Mouse (Mus musculus) R1 (cell line): ENCODE data around the gene 8030474K03Rik.
"Not testable (repeated sequence)": the region's sequence is repeated elsewhere in the genome, so short reads cannot be mapped to it uniquely, and the experiment has no call there.

Experiments used
- DNase-seq: peaks from one replicate; pipeline ENCODE4 v3.0.0-alpha.2; 2018; ENCODE audit warnings: low read depth, low spot score

The 8030474K03Rik gene

DNA sequence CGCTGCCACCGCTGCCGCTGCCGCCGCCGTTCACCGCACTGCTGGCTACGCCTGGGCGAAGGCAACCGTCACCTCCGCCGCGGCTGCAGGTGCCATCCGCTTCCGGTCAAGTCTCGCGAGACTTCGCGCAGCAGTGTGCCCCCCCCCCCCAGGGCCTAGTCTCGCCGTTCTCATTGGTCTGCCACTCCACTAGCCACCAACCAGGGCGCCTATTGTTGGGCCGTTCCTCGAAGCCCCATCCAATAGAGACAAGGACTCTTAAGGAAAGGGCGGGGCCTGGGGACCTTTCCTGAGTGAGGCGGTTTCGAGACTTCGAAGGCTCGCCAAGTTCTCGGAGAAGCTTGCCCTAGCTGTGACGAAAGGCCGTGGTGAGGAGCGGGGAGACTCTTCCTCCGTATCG, at the start of gene 8030474K03Rik, which contains the start of gene Gm4779:
TSS of gene 8030474K03Rik (plus strand) at position 315 of the 400 bp plus-strand sequence.
TSS of gene Gm4779 (minus strand) at position 82 of the 400 bp plus-strand sequence.
- DNase-seq: peak; percentile 88

- peak; percentile 14 for DNase-seq
These were observed 44.3 kb upstream of the 8030474K03Rik start for GRCm38 (mm10) chrX:101750144-101750543.

DNA sequence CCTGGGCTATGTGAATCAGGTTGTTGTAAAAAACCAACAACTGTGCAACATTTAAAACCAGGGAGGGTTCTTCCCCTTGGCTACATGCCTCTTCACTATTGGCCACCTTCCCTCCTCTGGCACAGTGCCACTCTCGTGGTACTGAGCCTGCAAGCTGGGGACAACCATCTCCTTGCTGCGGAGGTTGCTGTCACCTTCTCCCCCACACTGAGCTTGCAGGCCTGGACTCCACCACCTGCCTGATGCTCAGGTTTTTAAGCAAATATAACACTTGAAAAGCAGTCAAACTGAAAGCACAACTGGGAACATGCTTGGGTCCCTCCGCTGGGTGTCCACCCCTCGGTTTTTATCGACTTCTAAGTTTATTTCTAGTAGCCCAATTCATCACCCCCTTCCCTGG, 40.0 kb upstream of the 8030474K03Rik start:
- no peak for DNase-seq

GRCm38 (mm10) chrX:101764621-101765020, 29.8 kb upstream of the 8030474K03Rik start:
- no peak for DNase-seq

GRCm38 (mm10) chrX:101765111-101765510, 29.3 kb upstream of the 8030474K03Rik start:
- no peak for DNase-seq

DNA sequence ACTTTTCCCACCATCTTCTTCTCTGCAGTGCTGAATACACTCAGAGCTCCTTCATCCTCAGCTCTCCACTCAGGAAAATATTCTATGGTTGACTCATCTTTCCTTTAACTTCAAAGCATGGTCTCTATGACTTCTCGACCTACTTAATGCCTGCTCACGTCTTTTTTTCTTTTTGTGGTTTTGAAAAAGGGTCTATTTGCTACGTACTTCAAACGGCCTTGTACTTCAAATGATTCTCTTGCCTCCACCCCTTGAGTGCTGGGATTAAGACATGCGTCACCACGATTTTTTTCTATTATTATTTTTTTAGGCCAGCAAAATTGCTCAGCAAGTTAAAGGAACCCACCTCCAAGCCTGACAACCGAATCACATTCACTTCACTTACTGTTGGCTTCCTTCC, 27.2 kb upstream of the 8030474K03Rik start:
- DNase-seq: no peak

DNA sequence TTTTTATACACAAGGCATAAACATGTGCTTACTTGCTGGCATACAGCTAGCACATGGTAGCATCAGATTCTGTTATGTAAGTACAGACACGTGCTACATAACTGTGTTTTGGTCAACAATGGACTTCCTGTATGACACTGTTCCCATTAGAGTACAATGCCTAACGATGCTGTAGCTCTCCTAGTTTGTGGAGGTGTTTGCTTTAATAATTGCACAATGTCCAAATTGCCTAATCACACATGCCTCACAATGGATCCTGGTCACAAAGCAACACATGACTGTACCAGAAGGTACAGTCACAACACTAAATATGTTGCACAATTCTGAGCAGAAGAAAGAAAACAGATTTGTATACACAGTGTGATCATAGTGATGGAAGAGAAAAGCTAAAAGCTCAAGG, 25.0 kb upstream of the 8030474K03Rik start:
- no peak for DNase-seq

GRCm38 (mm10) chrX:101770307-101770706, 24.1 kb upstream of the 8030474K03Rik start:
- DNase-seq: no peak

DNA sequence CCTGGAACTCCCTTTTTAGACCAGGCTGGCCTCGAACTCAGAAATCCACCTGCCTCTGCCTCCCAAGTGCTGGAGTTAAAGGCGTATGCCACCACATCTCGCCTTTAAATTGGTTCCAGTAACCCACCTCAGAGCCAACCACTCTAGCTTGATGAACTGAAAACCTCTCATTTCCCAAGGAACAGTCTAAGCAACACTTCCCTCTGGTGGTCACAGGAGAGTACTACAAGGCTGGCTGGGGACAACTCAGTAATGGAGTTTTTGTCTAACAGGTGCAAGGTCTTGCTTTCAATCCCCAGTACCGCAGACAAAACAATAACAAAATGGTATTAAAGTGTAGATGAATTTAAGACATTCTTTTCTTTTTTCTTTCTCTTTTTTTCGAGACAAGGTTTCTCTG, 22.4 kb upstream of the 8030474K03Rik start:
- DNase-seq: peak; percentile 62

DNA sequence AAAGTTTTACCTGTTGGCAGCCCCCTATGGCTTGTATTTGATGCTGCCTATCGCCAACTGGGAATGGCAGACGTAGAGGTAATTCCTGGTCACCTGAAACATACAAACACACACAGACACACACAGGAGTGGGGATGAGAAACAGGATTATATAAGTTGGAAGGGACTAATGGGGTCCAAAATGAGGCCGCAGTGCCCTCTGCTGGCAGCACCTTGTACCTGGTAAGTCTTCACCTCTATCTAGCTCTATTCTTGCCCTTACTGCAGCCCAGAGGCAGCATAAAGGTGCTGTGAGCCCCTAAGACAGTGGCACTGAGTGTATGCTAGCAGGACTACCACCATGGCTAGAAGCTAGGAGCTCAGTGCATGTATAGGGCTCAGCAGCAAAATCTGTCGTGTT, 2.9 kb upstream of the 8030474K03Rik start:
- DNase-seq: peak; percentile 41

- peak; percentile 36 for DNase-seq
These were observed 11.1 kb downstream of the 8030474K03Rik start for GRCm38 (mm10) chrX:101805512-101805911.

DNA sequence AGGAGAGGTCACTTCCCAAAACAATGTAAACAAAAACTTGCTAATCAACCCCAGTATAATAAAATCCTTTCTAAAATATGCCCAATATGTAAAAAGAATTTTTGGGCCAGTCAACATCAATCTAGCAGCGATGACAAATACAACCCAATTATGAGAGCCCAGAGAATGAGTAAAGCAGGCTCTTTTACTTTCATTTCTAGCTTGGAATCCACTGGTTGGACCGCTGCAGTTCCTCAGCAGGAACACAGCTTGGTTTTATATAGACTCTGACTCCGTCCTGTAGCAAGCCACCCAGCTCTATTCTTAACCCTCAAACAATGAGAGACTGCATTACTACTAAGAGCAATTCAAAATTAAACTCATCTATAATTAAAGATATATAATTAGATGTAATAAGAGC, 17.3 kb downstream of the 8030474K03Rik start:
- no peak for DNase-seq

GRCm38 (mm10) chrX:101819163-101819562, 24.7 kb downstream of the 8030474K03Rik start:
- peak; percentile 28 for DNase-seq

DNA sequence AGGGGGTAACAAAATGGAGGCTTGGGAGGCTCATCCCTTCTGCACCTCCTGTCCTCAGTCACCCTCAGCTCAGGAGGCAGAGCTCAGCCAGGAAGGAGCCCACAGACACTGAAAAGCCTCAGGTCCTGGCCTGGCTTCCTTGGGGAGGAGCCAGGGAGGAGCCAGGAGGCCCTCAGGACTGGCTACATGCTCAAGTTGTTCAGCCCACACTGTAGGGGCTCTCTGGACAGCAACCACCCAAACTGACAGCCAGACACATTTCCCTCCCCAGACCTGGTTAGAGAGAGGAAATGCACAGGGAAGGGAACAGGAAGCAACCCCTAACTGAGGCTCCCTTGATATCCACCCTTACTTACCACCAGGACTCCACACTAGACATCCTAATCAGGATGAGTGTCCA, 25.5 kb downstream of the 8030474K03Rik start:
- not testable (repeated sequence) for DNase-seq

DNA sequence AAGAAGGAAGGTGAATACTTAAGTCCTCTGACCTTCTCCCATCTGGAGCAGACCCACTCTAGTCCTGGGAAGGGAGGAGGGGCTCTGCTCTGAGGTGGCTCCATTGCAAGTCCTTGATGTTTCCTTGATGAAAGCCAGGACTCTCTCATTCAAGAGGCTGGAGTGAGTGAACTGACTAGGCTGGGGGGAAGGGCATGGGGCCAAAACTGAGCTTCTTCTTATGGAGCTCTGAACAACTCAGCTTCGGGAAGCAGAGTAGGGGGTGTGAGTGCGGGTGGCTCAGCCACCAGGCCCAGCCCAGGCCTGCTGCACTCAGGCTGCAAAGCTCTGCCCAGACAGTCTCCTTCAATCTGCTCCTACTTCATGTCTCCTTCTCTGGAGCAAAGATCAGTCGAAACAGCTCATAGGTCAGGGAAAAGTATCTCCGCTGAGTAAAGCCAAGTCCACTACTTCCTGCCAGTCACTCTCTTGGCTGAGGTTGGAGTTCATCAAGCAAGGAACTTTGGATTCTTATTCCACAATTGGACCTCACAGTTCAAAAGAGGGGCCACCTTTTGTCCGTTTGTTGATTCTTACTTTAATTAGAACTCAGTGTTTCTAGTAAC, 52.8 kb downstream of the 8030474K03Rik start:
- no peak for DNase-seq
